Mouse (Mus musculus) kidney, embryonic 15.5 days (tissue): Measurements from ENCODE around the gene Adig. TPM values are rescaled to one million over a fixed set of nuclear protein-coding genes. Genes with fewer than 3 reads are reported as not detected.
A peak's percentile ranks its signal among the peaks of the same experiment; 100 is the strongest.

ENCODE experiments used
- ATAC-seq: fragments of 200-750 bp; cut with Nextera tagmentation; replicated peaks from 2 replicates; pipeline ENCODE4 v1.8.0; 2017; ENCODE audit warnings: moderate TSS enrichment; ENCODE audit not compliant: low FRiP score
- H3K27ac ChIP-seq: fragments of 300-500 bp; sonication (generic); 2 replicates; pipeline ENCODE4 v1.5.1; 2015; ENCODE audit warnings: mild to moderate bottlenecking, inconsistent platforms
- H3K27me3 ChIP-seq: fragments of 300-500 bp; sonication (generic); 2 replicates; pipeline ENCODE4 v1.6.1; 2015; ENCODE audit warnings: inconsistent platforms
- H3K36me3 ChIP-seq: fragments of 300-500 bp; sonication (generic); 2 replicates; pipeline ENCODE4 v1.6.1; 2015; ENCODE audit warnings: inconsistent platforms
- H3K4me1 ChIP-seq: fragments of 300-500 bp; sonication (generic); 2 replicates; pipeline ENCODE4 v1.6.1; 2015; ENCODE audit warnings: inconsistent platforms
- H3K4me2 ChIP-seq: fragments of 300-500 bp; sonication (generic); 2 replicates; pipeline ENCODE4 v1.6.1; 2015; ENCODE audit warnings: moderate library complexity, mild to moderate bottlenecking, inconsistent platforms
- H3K4me3 ChIP-seq: fragments of 300-500 bp; sonication (generic); replicated peaks from 2 replicates; pipeline ENCODE4 v1.5.1; 2015; ENCODE audit warnings: mild to moderate bottlenecking, inconsistent platforms
- H3K9ac ChIP-seq: fragments of 300-500 bp; sonication (generic); 2 replicates; pipeline ENCODE4 v1.6.1; 2015; ENCODE audit warnings: mild to moderate bottlenecking, inconsistent platforms
- H3K9me3 ChIP-seq: fragments of 300-500 bp; sonication (generic); replicated peaks from 2 replicates; pipeline ENCODE4 v1.6.1; 2016; ENCODE audit warnings: inconsistent platforms
- WGBS: fragments of 180-500 bp; shearing (Covaris S2); methylation state at CpG from one replicate; pipeline ENCODE4 v1.1.7; 2015; ENCODE audit warnings: mixed read lengths; 5-methylcytosine and 5-hydroxymethylcytosine counted together
- polyA plus RNA-seq: library from polyadenylated mRNA; unstranded; fragments of >200 nt; fragmentation: Nextera tagmentation; extraction: Ambion mirVana; gene quantifications from 2 replicates; pipeline ENCODE4 v1.2.1, GENCODE M21; 2015

The Adig gene
- polyA plus RNA-seq: not detected in 2 replicates

GRCm38 (mm10) chr2:158501836-158502812, at the start of gene Adig:
Gene Adig (plus strand): TSS chr2:158502612.
- Histone ChIP-seq H3K27me3 (no peaks in the 10 kb centered on the region), H3K36me3 (peaks cover 15% of the 10 kb centered on the region; the same call in 1 of the 2 replicates), H3K27ac (no peak within 1 kb of the TSS), H3K9me3 (no peaks in the 10 kb centered on the region), H3K4me2 (no peak within 1 kb of the TSS), H3K9ac (no peak within 1 kb of the TSS), H3K4me3 (no peak within 1 kb of the TSS), H3K4me1 (no peaks in the 10 kb centered on the region)
- ATAC-seq: no peak
- WGBS: 69% methylated on average over 11 of the region's 11 CpGs

- WGBS: 91% methylated on average over 4 of the region's 4 CpGs
- H3K27me3 ChIP-seq: no peaks in the 10 kb centered on the region
- H3K36me3 ChIP-seq: peaks cover 78% of the 10 kb centered on the region
- H3K27ac ChIP-seq: no peak overlapping the region
- H3K9me3 ChIP-seq: no peaks in the 10 kb centered on the region
- no peaks in the 10 kb centered on the region for H3K4me1 ChIP-seq
- no peak overlapping the region for H3K9ac ChIP-seq
- no peak overlapping the region for H3K4me2 ChIP-seq
- no peak for ATAC-seq
- H3K4me3 ChIP-seq: no peak overlapping the region
Measured at GRCm38 (mm10) chr2:158456451-158456850, 46.0 kb upstream of the Adig start.

GRCm38 (mm10) chr2:158457610-158458009, 44.8 kb upstream of the Adig start:
- no peaks in the 10 kb centered on the region for H3K4me1 ChIP-seq
- 90% methylated on average over 1 of the region's 1 CpGs for WGBS
- H3K4me2 ChIP-seq: no peak overlapping the region
- H3K9me3 ChIP-seq: no peaks in the 10 kb centered on the region
- H3K27ac ChIP-seq: no peak overlapping the region
- no peaks in the 10 kb centered on the region for H3K27me3 ChIP-seq
- no peak overlapping the region for H3K4me3 ChIP-seq
- no peak overlapping the region for H3K9ac ChIP-seq
- ATAC-seq: no peak
- peaks cover 78% of the 10 kb centered on the region for H3K36me3 ChIP-seq

GRCm38 (mm10) chr2:158462450-158462849, 40.0 kb upstream of the Adig start:
- H3K4me3 ChIP-seq: no peak overlapping the region
- WGBS: 72% methylated on average over 1 of the region's 1 CpGs
- no peak overlapping the region for H3K4me2 ChIP-seq
- no peaks in the 10 kb centered on the region for H3K9me3 ChIP-seq
- no peak overlapping the region for H3K9ac ChIP-seq
- no peak overlapping the region for H3K27ac ChIP-seq
- no peaks in the 10 kb centered on the region for H3K4me1 ChIP-seq
- H3K36me3 ChIP-seq: peaks cover 88% of the 10 kb centered on the region
- no peak for ATAC-seq
- no peaks in the 10 kb centered on the region for H3K27me3 ChIP-seq

GRCm38 (mm10) chr2:158474159-158474558, 28.3 kb upstream of the Adig start:
- peaks cover 69% of the 10 kb centered on the region for H3K36me3 ChIP-seq
- H3K4me3 ChIP-seq: no peak overlapping the region
- H3K4me2 ChIP-seq: no peak overlapping the region
- H3K27ac ChIP-seq: no peak overlapping the region
- H3K4me1 ChIP-seq: no peaks in the 10 kb centered on the region
- H3K27me3 ChIP-seq: no peaks in the 10 kb centered on the region
- ATAC-seq: no peak
- WGBS: 91% methylated on average over 1 of the region's 1 CpGs
- H3K9me3 ChIP-seq: no peaks in the 10 kb centered on the region
- H3K9ac ChIP-seq: no peak overlapping the region

- Histone ChIP-seq H3K4me1 (no peaks in the 10 kb centered on the region), H3K36me3 (peaks cover 89% of the 10 kb centered on the region), H3K27me3 (no peaks in the 10 kb centered on the region), H3K4me2 (no peak overlapping the region), H3K4me3 (no peak overlapping the region), H3K9me3 (no peaks in the 10 kb centered on the region), H3K27ac (no peak overlapping the region), H3K9ac (no peak overlapping the region)
- no peak for ATAC-seq
- WGBS: 87% methylated on average over 3 of the region's 3 CpGs
Measured at GRCm38 (mm10) chr2:158477640-158478039, 24.8 kb upstream of the Adig start.

- Histone ChIP-seq H3K36me3 (peaks cover 48% of the 10 kb centered on the region), H3K9ac (no peak overlapping the region), H3K4me2 (no peak overlapping the region), H3K4me1 (no peaks in the 10 kb centered on the region), H3K4me3 (no peak overlapping the region), H3K27me3 (no peaks in the 10 kb centered on the region), H3K27ac (no peak overlapping the region), H3K9me3 (no peaks in the 10 kb centered on the region)
- 79% methylated on average over 5 of the region's 5 CpGs for WGBS
- no peak for ATAC-seq
Measured at GRCm38 (mm10) chr2:158498457-158498856, 4.0 kb upstream of the Adig start.

GRCm38 (mm10) chr2:158503226-158503625, 814 bp downstream of the Adig start:
- 86% methylated on average over 7 of the region's 7 CpGs for WGBS
- ATAC-seq: no peak
- Histone ChIP-seq H3K36me3 (peaks cover 5% of the 10 kb centered on the region; the same call in 1 of the 2 replicates), H3K4me1 (no peaks in the 10 kb centered on the region), H3K4me2 (no peak overlapping the region), H3K27me3 (no peaks in the 10 kb centered on the region), H3K4me3 (no peak overlapping the region), H3K9ac (no peak overlapping the region), H3K27ac (no peak overlapping the region), H3K9me3 (no peaks in the 10 kb centered on the region)

- H3K27ac ChIP-seq: no peak overlapping the region
- H3K27me3 ChIP-seq: no peaks in the 10 kb centered on the region
- H3K4me2 ChIP-seq: no peak overlapping the region
- no peaks in the 10 kb centered on the region for H3K4me1 ChIP-seq
- WGBS: 50% methylated on average over 4 of the region's 4 CpGs
- no peaks in the 10 kb centered on the region for H3K9me3 ChIP-seq
- H3K4me3 ChIP-seq: no peak overlapping the region
- no peak for ATAC-seq
- peaks cover under 1% of the 10 kb centered on the region; the same call in 1 of the 2 replicates for H3K36me3 ChIP-seq
- H3K9ac ChIP-seq: no peak overlapping the region
Measured at GRCm38 (mm10) chr2:158503671-158504070, 1.3 kb downstream of the Adig start.

GRCm38 (mm10) chr2:158506475-158506874, 4.1 kb downstream of the Adig start:
- Histone ChIP-seq H3K4me3 (no peak overlapping the region), H3K9me3 (no peaks in the 10 kb centered on the region), H3K9ac (no peak overlapping the region), H3K27me3 (no peaks in the 10 kb centered on the region), H3K36me3 (no peaks in the 10 kb centered on the region), H3K27ac (no peak overlapping the region), H3K4me2 (no peak overlapping the region), H3K4me1 (peaks cover 5% of the 10 kb centered on the region; the same call in 1 of the 2 replicates)
- no peak for ATAC-seq
- WGBS: 70% methylated on average over 5 of the region's 5 CpGs

- Histone ChIP-seq H3K4me2 (no peak overlapping the region), H3K4me1 (peaks cover 5% of the 10 kb centered on the region; the same call in 1 of the 2 replicates), H3K27ac (no peak overlapping the region), H3K9ac (no peak overlapping the region), H3K4me3 (no peak overlapping the region), H3K9me3 (no peaks in the 10 kb centered on the region), H3K36me3 (no peaks in the 10 kb centered on the region), H3K27me3 (no peaks in the 10 kb centered on the region)
- WGBS: 96% methylated on average over 10 of the region's 10 CpGs
- ATAC-seq: no peak
Measured at GRCm38 (mm10) chr2:158507046-158507445, 4.6 kb downstream of the Adig start.

- Histone ChIP-seq H3K4me2 (no peak overlapping the region), H3K27ac (no peak overlapping the region), H3K4me3 (no peak overlapping the region), H3K4me1 (peaks cover 12% of the 10 kb centered on the region), H3K36me3 (no peaks in the 10 kb centered on the region), H3K9ac (no peak overlapping the region), H3K9me3 (no peaks in the 10 kb centered on the region), H3K27me3 (no peaks in the 10 kb centered on the region)
- WGBS: 51% methylated on average over 6 of the region's 6 CpGs
- ATAC-seq: peak; percentile 66
Measured at GRCm38 (mm10) chr2:158510665-158511064, 8.3 kb downstream of the Adig start.
